Mouse (Mus musculus): Measurements from ENCODE around the gene Kazald1. TPM values are rescaled to one million over a fixed set of nuclear protein-coding genes. Genes with fewer than 3 reads are reported as not detected.

Gene Kazald1
- polyA plus RNA-seq, 1 experiment from 2014 or later, result 0.38 TPM

DNA sequence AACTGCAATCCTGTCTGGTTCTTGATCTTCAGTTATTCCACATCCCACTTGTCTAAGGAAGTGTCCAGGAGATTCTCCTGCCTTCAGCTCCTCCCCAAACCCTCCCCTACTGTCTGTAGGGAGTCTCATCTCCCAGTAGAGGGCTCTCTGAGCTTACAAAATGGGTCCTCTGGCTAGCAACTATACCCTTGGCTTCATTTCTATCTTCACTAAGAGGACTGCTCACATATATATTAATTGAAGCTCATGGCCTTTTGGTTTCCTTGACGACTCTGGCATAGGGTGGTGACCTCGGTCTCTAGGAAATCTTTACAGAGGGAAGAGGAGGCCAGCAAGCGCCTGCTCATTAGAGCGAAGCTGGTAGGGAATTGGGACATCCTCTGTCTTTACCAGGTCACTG is 18.7 kb upstream of the Kazald1 start:
- DNase-seq (no peak), ATAC-seq (no peak)
- Histone ChIP-seq H3K27ac (ENCODE audit: low read depth) (no peak overlapping the region), H3K4me1 (ENCODE audit: insufficient read depth) (peaks cover 25% of the 10 kb centered on the region), H3K36me3 (replicated peaks; ENCODE audit: insufficient read depth, low read length) (0 out of 2 replicates have a peak, but pooled peaks cover 2% of the 10 kb centered on the region), H3K9ac (replicated peaks) (no peak overlapping the region), H3K4me2 (ENCODE audit: low read depth, low read length) (no peak overlapping the region), H3K27me3 (ENCODE audit: insufficient read depth, low read length) (no peaks in the 10 kb centered on the region), H3K9me3 (ENCODE audit: low read length) (no peaks in the 10 kb centered on the region), H3K4me3 (ENCODE audit: low read depth, low read length) (no peak overlapping the region)
- TF ChIP-seq CTCF (IDR thresholded peaks at IDR 0.05; ENCODE audit: low read depth) (peak; percentile 82), EP300 (IDR thresholded peaks at IDR 0.05; ENCODE audit: low read depth) (no peak)
- 34% methylated on average over 4 of the region's 4 CpGs for WGBS (ENCODE audit: insufficient replicate concordance)

DNA sequence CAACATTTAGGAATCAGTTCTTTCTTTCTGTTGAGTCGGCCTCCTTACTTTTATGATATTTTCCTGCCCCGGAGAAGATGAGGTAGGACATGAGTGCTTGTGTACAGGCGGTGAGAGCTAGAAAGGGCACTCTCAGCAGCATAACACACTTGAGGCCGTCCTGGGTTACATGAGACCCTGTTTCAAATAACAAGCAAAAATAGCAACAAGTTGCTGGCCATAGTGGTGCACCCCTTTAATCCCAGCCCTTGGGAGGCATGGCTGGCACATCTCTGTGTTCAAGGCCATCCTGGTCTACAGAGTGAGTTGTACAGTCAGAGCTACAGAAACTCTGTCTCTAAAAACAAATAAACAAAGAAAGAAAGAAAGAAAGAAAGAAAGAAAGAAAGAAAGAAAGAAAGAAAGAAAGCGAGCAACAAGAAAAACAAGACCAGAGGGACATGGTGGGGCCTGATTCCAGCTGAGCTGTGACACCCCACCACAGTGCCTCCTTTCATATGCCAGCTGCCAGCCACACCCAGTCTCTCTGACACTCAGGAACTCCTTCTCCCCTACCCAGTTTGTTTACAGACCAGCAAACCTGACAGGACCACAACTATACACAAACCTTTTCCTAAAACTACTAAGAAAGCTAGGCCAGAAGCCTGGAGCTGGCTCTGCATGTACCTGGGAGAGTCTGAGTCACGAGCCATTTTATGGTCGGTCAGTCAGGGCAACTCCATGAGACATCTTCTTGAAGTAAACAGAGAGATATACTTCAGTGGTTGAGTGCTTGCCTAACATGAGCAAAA is 17.9 kb upstream of the Kazald1 start:
- Histone ChIP-seq H3K36me3 (replicated peaks; ENCODE audit: insufficient read depth, low read length) (no peaks in the 10 kb centered on the region), H3K4me1 (ENCODE audit: insufficient read depth) (peaks cover 25% of the 10 kb centered on the region), H3K9me3 (ENCODE audit: low read length) (no peaks in the 10 kb centered on the region), H3K27me3 (ENCODE audit: insufficient read depth, low read length) (no peaks in the 10 kb centered on the region), H3K4me2 (ENCODE audit: low read depth, low read length) (peak overlapping the region; percentile 95), H3K9ac (replicated peaks) (0 out of 2 replicates have a peak overlapping the region, but pooled peaks have one; percentile 12), H3K4me3 (ENCODE audit: low read depth, low read length) (peak overlapping the region; percentile 76), H3K27ac (ENCODE audit: low read depth) (peak overlapping the region; percentile 96)
- TF ChIP-seq EP300 (IDR thresholded peaks at IDR 0.05; ENCODE audit: low read depth) (no peak), CTCF (IDR thresholded peaks at IDR 0.05; ENCODE audit: low read depth) (no peak)
- no peak for DNase-seq
- 70% methylated on average over 7 of the region's 7 CpGs for WGBS (ENCODE audit: insufficient replicate concordance)
- ATAC-seq, result no peak

DNA sequence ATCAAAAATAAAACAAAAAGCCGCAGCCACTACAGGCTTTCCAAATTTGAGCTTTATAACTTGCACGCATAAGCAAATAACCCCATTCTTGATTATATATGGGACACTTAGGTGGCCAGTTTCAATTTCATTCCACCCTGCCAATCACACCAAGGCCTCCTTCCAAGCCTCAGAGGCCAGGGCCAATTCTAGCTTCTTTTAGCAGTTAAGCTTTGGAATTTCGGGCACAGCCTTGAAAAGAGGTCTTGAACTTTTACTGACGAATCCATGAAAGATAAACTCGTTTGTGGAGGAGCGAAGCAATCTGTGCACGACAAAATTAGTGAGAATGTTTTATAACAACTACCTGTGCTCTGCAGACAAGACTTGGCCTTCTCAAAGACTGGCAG is 17.3 kb upstream of the Kazald1 start:
- Histone ChIP-seq H3K9me3 (ENCODE audit: low read length) (no peaks in the 10 kb centered on the region), H3K36me3 (replicated peaks; ENCODE audit: insufficient read depth, low read length) (no peaks in the 10 kb centered on the region), H3K9ac (replicated peaks) (peak overlapping the region; percentile 85), H3K4me1 (ENCODE audit: insufficient read depth) (peaks cover 25% of the 10 kb centered on the region), H3K27me3 (ENCODE audit: insufficient read depth, low read length) (no peaks in the 10 kb centered on the region), H3K4me3 (ENCODE audit: low read depth, low read length) (peak overlapping the region; percentile 76), H3K4me2 (ENCODE audit: low read depth, low read length) (peak overlapping the region; percentile 95), H3K27ac (ENCODE audit: low read depth) (peak overlapping the region; percentile 96)
- ATAC-seq (no peak), DNase-seq (no peak)
- WGBS (ENCODE audit: insufficient replicate concordance), result 31% methylated on average over 7 of the region's 7 CpGs
- TF ChIP-seq CTCF (IDR thresholded peaks at IDR 0.05; ENCODE audit: low read depth) (no peak), EP300 (IDR thresholded peaks at IDR 0.05; ENCODE audit: low read depth) (no peak)

DNA sequence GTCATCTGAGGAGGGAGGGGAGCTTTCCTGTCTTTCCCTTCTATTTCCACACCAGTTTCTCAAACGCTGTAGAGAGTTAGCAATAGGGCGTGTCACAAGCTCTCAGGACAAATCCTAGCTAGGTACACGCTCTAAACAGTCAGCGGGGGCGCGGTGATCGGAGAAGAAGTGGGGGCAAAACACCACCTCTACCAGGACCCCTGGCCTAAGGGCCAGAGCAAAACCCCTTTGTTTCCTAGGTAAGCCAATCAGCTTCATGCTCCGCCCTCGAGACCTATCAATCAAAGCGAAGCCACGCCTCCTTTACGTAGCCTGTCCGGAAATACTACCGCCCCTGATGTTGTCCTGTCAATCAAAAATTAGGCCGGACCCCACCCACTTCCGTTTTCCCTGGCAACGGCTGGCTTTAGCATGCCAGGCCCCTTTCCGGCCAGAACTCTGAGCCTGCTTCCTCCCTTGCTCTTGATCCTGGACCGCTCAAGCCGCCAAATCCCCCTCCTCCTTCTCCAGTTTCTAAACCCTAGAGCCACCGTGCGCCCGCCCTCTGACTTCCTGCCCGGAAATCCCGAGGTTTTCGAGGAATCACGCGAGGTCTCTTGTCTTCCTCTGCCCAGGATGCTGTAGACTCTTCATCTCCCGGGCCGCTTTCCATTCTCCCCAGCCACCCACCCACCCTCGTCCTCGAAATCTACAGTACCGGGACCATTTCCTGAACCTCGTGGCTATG is 16.8 kb upstream of the Kazald1 start:
- Histone ChIP-seq H3K36me3 (replicated peaks; ENCODE audit: insufficient read depth, low read length) (no peaks in the 10 kb centered on the region), H3K4me2 (ENCODE audit: low read depth, low read length) (peak overlapping the region; percentile 95), H3K4me3 (ENCODE audit: low read depth, low read length) (peak overlapping the region; percentile 76), H3K9ac (replicated peaks) (peak overlapping the region; percentile 85), H3K9me3 (ENCODE audit: low read length) (no peaks in the 10 kb centered on the region), H3K27me3 (ENCODE audit: insufficient read depth, low read length) (no peaks in the 10 kb centered on the region), H3K27ac (ENCODE audit: low read depth) (peak overlapping the region; percentile 96), H3K4me1 (ENCODE audit: insufficient read depth) (peaks cover 25% of the 10 kb centered on the region)
- ATAC-seq (peak; percentile 91), DNase-seq (peak; percentile 95)
- TF ChIP-seq CTCF (IDR thresholded peaks at IDR 0.05; ENCODE audit: low read depth), result no peak
- peak; percentile 68 for TF ChIP-seq EP300 (IDR thresholded peaks at IDR 0.05; ENCODE audit: low read depth)
- under 1% methylated on average over 34 of the region's 34 CpGs for WGBS (ENCODE audit: insufficient replicate concordance)

DNA sequence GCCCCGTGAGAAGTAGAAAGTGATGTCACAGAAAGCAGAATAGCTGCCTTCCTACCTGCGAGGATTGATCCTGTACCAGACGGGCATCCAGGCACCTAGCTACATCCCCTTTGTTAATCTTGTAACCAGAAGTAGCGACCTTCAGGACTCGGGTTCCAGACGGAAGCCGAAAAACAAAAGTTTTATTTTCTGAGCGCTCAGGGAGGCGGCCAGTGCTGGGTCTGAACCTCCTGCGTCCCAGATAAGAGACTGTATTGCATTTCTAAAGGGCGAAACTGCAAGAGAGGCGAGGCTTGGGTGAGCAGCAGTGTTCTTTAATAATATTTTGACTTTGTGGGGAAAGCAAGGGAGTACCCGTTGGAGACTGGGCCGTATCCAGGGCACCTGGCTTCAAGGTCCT is 16.2 kb upstream of the Kazald1 start:
- H3K9me3 ChIP-seq (ENCODE audit: low read length), result no peaks in the 10 kb centered on the region
- peaks cover 2% of the 10 kb centered on the region; the same call in 1 of the 2 replicates for H3K27me3 ChIP-seq (ENCODE audit: insufficient read depth, low read length)
- 1% methylated on average over 14 of the region's 14 CpGs for WGBS (ENCODE audit: insufficient replicate concordance)
- H3K4me1 ChIP-seq (ENCODE audit: insufficient read depth), result peaks cover 27% of the 10 kb centered on the region
- peak; percentile 31 for DNase-seq
- H3K27ac ChIP-seq (ENCODE audit: low read depth), result peak overlapping the region; percentile 96
- no peaks in the 10 kb centered on the region for H3K36me3 ChIP-seq (replicated peaks; ENCODE audit: insufficient read depth, low read length)
- no peak for TF ChIP-seq CTCF (IDR thresholded peaks at IDR 0.05; ENCODE audit: low read depth)
- no peak for TF ChIP-seq EP300 (IDR thresholded peaks at IDR 0.05; ENCODE audit: low read depth)
- ATAC-seq, result peak; percentile 35
- peak overlapping the region; percentile 85 for H3K9ac ChIP-seq (replicated peaks)
- H3K4me2 ChIP-seq (ENCODE audit: low read depth, low read length), result peak overlapping the region; percentile 95
- peak overlapping the region; percentile 76 for H3K4me3 ChIP-seq (ENCODE audit: low read depth, low read length)
